Mouse (Mus musculus): Measurements from ENCODE around the gene Stx1a. TPM values are rescaled to one million over a fixed set of nuclear protein-coding genes. Genes with fewer than 3 reads are reported as not detected.

The Stx1a gene
- total and polyA plus RNA-seq, 2 experiments from 2014 or later, result 165 to 190 TPM

GRCm38 (mm10) chr5:135029007-135029854, 5.9 kb downstream of the Stx1a start:
- Histone ChIP-seq H3K36me3 (ENCODE audit: insufficient read depth, low read length) (no peaks in the 10 kb centered on the region), H3K4me1 (ENCODE audit: insufficient read depth, low read length) (peaks cover 10% of the 10 kb centered on the region; the same call in 1 of the 2 replicates), H3K9me3 (ENCODE audit: low read length) (no peaks in the 10 kb centered on the region), H3K4me3 (ENCODE audit: low read depth, low read length) (no peak overlapping the region), H3K27ac (ENCODE audit: low read depth, low read length) (no peak overlapping the region), H3K9ac (replicated peaks; ENCODE audit: low read length, poor library complexity, severe bottlenecking) (no peak overlapping the region), H3K27me3 (ENCODE audit: insufficient read depth, low read length) (no peaks in the 10 kb centered on the region), H3K4me2 (ENCODE audit: low read depth, low read length, poor library complexity, severe bottlenecking) (peak overlapping the region; percentile 4; the same call in 1 of the 2 replicates)
- TF ChIP-seq CTCF (IDR thresholded peaks at IDR 0.05), result no peak
- WGBS, result 69% methylated on average over 18 of the region's 18 CpGs
- no peak for ATAC-seq (ENCODE audit: low FRiP score)
- DNase-seq (ENCODE audit: low spot score), result peak; percentile 16

- WGBS, result 93% methylated on average over 5 of the region's 5 CpGs
- no peak overlapping the region for H3K4me2 ChIP-seq (ENCODE audit: low read depth, low read length, poor library complexity, severe bottlenecking)
- DNase-seq (ENCODE audit: low spot score) (no peak), ATAC-seq (ENCODE audit: low FRiP score) (no peak)
- TF ChIP-seq CTCF (IDR thresholded peaks at IDR 0.05), result no peak
- H3K27me3 ChIP-seq (ENCODE audit: insufficient read depth, low read length), result no peaks in the 10 kb centered on the region
- no peaks in the 10 kb centered on the region for H3K4me1 ChIP-seq (ENCODE audit: insufficient read depth, low read length)
- no peak overlapping the region for H3K4me3 ChIP-seq (ENCODE audit: low read depth, low read length)
- no peaks in the 10 kb centered on the region for H3K9me3 ChIP-seq (ENCODE audit: low read length)
- no peak overlapping the region for H3K9ac ChIP-seq (replicated peaks; ENCODE audit: low read length, poor library complexity, severe bottlenecking)
- no peak overlapping the region for H3K27ac ChIP-seq (ENCODE audit: low read depth, low read length)
- H3K36me3 ChIP-seq (ENCODE audit: insufficient read depth, low read length), result peaks cover 3% of the 10 kb centered on the region; the same call in 1 of the 2 replicates
These were observed 9.3 kb downstream of the Stx1a start for GRCm38 (mm10) chr5:135032581-135032980.

DNA sequence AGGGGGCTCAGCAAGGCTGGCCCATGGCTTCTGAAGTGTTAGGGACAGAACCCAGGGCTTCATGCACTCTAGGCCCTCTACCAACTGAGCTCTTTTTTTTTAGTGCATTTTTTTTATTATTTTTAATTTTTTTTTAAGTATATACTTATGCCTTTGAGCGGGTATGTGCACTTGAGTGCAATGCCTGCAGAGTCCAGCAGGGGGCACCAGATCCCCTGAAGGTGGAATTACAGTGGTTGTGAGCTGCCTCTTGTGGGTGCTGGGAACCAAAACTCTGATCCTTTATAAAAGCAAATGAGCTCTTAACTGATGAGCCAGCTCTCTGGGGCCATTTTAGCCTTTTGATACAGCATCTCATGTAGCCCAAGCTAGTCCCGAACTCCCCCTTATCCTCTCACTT, 11.3 kb downstream of the Stx1a start:
- Histone ChIP-seq H3K9me3 (ENCODE audit: low read length) (no peaks in the 10 kb centered on the region), H3K4me3 (ENCODE audit: low read depth, low read length) (no peak overlapping the region), H3K27ac (ENCODE audit: low read depth, low read length) (no peak overlapping the region), H3K4me1 (ENCODE audit: insufficient read depth, low read length) (no peaks in the 10 kb centered on the region), H3K36me3 (ENCODE audit: insufficient read depth, low read length) (peaks cover 13% of the 10 kb centered on the region), H3K27me3 (ENCODE audit: insufficient read depth, low read length) (no peaks in the 10 kb centered on the region), H3K9ac (replicated peaks; ENCODE audit: low read length, poor library complexity, severe bottlenecking) (no peak overlapping the region), H3K4me2 (ENCODE audit: low read depth, low read length, poor library complexity, severe bottlenecking) (no peak overlapping the region)
- 95% methylated on average over 2 of the region's 2 CpGs for WGBS
- DNase-seq (ENCODE audit: low spot score) (no peak), ATAC-seq (ENCODE audit: low FRiP score) (no peak)
- TF ChIP-seq CTCF (IDR thresholded peaks at IDR 0.05), result peak; percentile 37; the same call in 1 of the 2 replicates

- ATAC-seq (ENCODE audit: low FRiP score) (no peak), DNase-seq (ENCODE audit: low spot score) (no peak)
- no peaks in the 10 kb centered on the region for H3K4me1 ChIP-seq (ENCODE audit: insufficient read depth, low read length)
- no peak overlapping the region for H3K4me3 ChIP-seq (ENCODE audit: low read depth, low read length)
- TF ChIP-seq CTCF (IDR thresholded peaks at IDR 0.05), result no peak
- H3K27ac ChIP-seq (ENCODE audit: low read depth, low read length), result no peak overlapping the region
- H3K9me3 ChIP-seq (ENCODE audit: low read length), result no peaks in the 10 kb centered on the region
- H3K27me3 ChIP-seq (ENCODE audit: insufficient read depth, low read length), result no peaks in the 10 kb centered on the region
- H3K4me2 ChIP-seq (ENCODE audit: low read depth, low read length, poor library complexity, severe bottlenecking), result no peak overlapping the region
- H3K36me3 ChIP-seq (ENCODE audit: insufficient read depth, low read length), result peaks cover 18% of the 10 kb centered on the region
- 63% methylated on average over 18 of the region's 18 CpGs for WGBS
- no peak overlapping the region for H3K9ac ChIP-seq (replicated peaks; ENCODE audit: low read length, poor library complexity, severe bottlenecking)
These were observed 12.5 kb downstream of the Stx1a start for GRCm38 (mm10) chr5:135035608-135036359.

DNA sequence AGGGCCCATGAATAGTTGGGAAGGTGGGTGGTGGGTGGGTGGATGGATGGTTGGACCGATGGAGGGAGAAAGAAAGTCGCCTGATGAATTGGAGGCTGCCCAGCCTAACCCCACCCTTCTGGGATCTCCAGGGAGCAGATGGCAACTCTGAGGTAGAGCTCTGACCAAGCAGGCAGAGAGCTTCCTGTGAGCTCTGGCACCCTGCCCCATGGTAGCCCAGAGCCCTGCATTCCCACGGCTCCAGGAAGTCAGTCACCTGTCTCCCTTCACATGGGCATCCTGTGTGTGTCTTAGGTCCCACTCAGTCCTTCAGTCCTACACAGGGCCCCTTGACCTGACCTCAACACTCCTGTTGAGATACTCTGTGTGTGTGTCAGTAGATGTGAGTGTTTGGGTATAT, 14.7 kb downstream of the Stx1a start:
- Histone ChIP-seq H3K9ac (replicated peaks; ENCODE audit: low read length, poor library complexity, severe bottlenecking) (no peak overlapping the region), H3K9me3 (ENCODE audit: low read length) (no peaks in the 10 kb centered on the region), H3K4me1 (ENCODE audit: insufficient read depth, low read length) (no peaks in the 10 kb centered on the region), H3K4me2 (ENCODE audit: low read depth, low read length, poor library complexity, severe bottlenecking) (no peak overlapping the region), H3K27ac (ENCODE audit: low read depth, low read length) (no peak overlapping the region), H3K27me3 (ENCODE audit: insufficient read depth, low read length) (no peaks in the 10 kb centered on the region), H3K4me3 (ENCODE audit: low read depth, low read length) (no peak overlapping the region), H3K36me3 (ENCODE audit: insufficient read depth, low read length) (peaks cover 18% of the 10 kb centered on the region)
- no peak for DNase-seq (ENCODE audit: low spot score)
- no peak for ATAC-seq (ENCODE audit: low FRiP score)
- WGBS, result 92% methylated on average over 3 of the region's 3 CpGs
- no peak for TF ChIP-seq CTCF (IDR thresholded peaks at IDR 0.05)

GRCm38 (mm10) chr5:135039541-135039940, 16.3 kb downstream of the Stx1a start:
- H3K4me2 ChIP-seq (ENCODE audit: low read depth, low read length, poor library complexity, severe bottlenecking), result no peak overlapping the region
- H3K4me1 ChIP-seq (ENCODE audit: insufficient read depth, low read length), result no peaks in the 10 kb centered on the region
- H3K27ac ChIP-seq (ENCODE audit: low read depth, low read length), result no peak overlapping the region
- no peak for TF ChIP-seq CTCF (IDR thresholded peaks at IDR 0.05)
- H3K9me3 ChIP-seq (ENCODE audit: low read length), result no peaks in the 10 kb centered on the region
- ATAC-seq (ENCODE audit: low FRiP score) (no peak), DNase-seq (ENCODE audit: low spot score) (no peak)
- H3K36me3 ChIP-seq (ENCODE audit: insufficient read depth, low read length), result peaks cover 18% of the 10 kb centered on the region
- no peak overlapping the region for H3K4me3 ChIP-seq (ENCODE audit: low read depth, low read length)
- H3K27me3 ChIP-seq (ENCODE audit: insufficient read depth, low read length), result no peaks in the 10 kb centered on the region
- no peak overlapping the region for H3K9ac ChIP-seq (replicated peaks; ENCODE audit: low read length, poor library complexity, severe bottlenecking)
- WGBS, result 87% methylated on average over 9 of the region's 9 CpGs

All from midbrain, postnatal 0 days (tissue).